Mouse (Mus musculus) CH12.LX (cell line): Measurements from ENCODE around the gene Sh3rf3. TPM values are rescaled to one million over a fixed set of nuclear protein-coding genes. Genes with fewer than 3 reads are reported as not detected.

Source experiments
- DNase-seq: peaks from one replicate; pipeline ENCODE4 v3.0.0-alpha.2; 2013; ENCODE audit errors: extremely low read depth
- H3K27ac ChIP-seq: 2 replicates; pipeline ENCODE4 v1.5.1; 2012; ENCODE audit warnings: low read depth, mild to moderate bottlenecking, control low read depth, moderate library complexity; ENCODE audit not compliant: insufficient read depth
- H3K27me3 ChIP-seq: replicated peaks from 2 replicates; pipeline ENCODE3; 2012; ENCODE audit warnings: inconsistent platforms
- H3K36me3 ChIP-seq, 2 experiments: replicated peaks in 1 of 2; 2 replicates each; pipeline versions ENCODE3 to v1.6.1; 2012; ENCODE audit warnings: inconsistent platforms in 1 of 2, low read length in 1 of 2, mild to moderate bottlenecking in 1 of 2, mixed read lengths in 1 of 2, moderate library complexity in 1 of 2; ENCODE audit not compliant: control insufficient read depth in 1 of 2, insufficient read depth in 1 of 2
- H3K4me1 ChIP-seq, 2 experiments: 2 replicates each; pipeline ENCODE4 v1.6.1; 2012; ENCODE audit warnings: inconsistent platforms in 1 of 2, moderate library complexity in 1 of 2; ENCODE audit not compliant: insufficient read depth in 2 of 2, control insufficient read depth in 1 of 2
- H3K4me2 ChIP-seq: 2 replicates; pipeline ENCODE4 v1.6.1; 2012; ENCODE audit warnings: low read depth, mild to moderate bottlenecking, control low read depth; ENCODE audit not compliant: poor library complexity, insufficient read depth, severe bottlenecking
- H3K4me3 ChIP-seq, 3 experiments: fragments of 150-350 bp in 1 of 3; sonication (generic) in 1 of 3; replicated peaks in 1 of 3; 2 replicates each; pipeline versions ENCODE3 to v1.5.1; 2011 to 2012; ENCODE audit warnings: low read depth in 2 of 3, low read length in 2 of 3, mild to moderate bottlenecking in 2 of 3, moderate library complexity in 2 of 3, control low read depth in 1 of 3, improper control_type of control experiment in 1 of 3, inconsistent platforms in 1 of 3, mixed read lengths in 1 of 3; ENCODE audit not compliant: poor library complexity in 1 of 3
- H3K79me2 ChIP-seq: replicated peaks from 2 replicates; pipeline ENCODE4 v1.6.1; 2012; ENCODE audit warnings: mild to moderate bottlenecking, moderate library complexity; ENCODE audit not compliant: control insufficient read depth, poor library complexity, insufficient read depth, severe bottlenecking; ENCODE audit errors: extremely low read depth
- H3K9ac ChIP-seq: 2 replicates; pipeline ENCODE4 v1.6.1; 2012; ENCODE audit warnings: low read depth, mild to moderate bottlenecking, control low read depth, moderate library complexity; ENCODE audit not compliant: insufficient read depth
- H3K9me3 ChIP-seq: replicated peaks from 2 replicates; pipeline ENCODE3; 2012; ENCODE audit warnings: low read length, inconsistent platforms, mixed read lengths
- CHD1 ChIP-seq: IDR thresholded peaks from 2 replicates; pipeline ENCODE4 v1.6.1; 2012; ENCODE audit warnings: low read depth, low read length, improper control_type of control experiment, inconsistent platforms
- CTCF ChIP-seq, 2 experiments: IDR thresholded peaks in 1 of 2; conservative IDR thresholded peaks in 1 of 2; 2 replicates each; pipeline ENCODE4 v1.5.1; 2011 to 2012; ENCODE audit warnings: low read depth in 2 of 2, low read length in 2 of 2, improper control_type of control experiment in 1 of 2, inconsistent platforms in 1 of 2, mild to moderate bottlenecking in 1 of 2, moderate library complexity in 1 of 2
- ELF1 ChIP-seq: IDR thresholded peaks from 2 replicates; pipeline ENCODE4 v1.6.1; 2014; ENCODE audit warnings: low read depth, mild to moderate bottlenecking, inconsistent platforms, low read length, improper control_type of control experiment
- HCFC1 ChIP-seq: IDR thresholded peaks from 2 replicates; pipeline ENCODE4 v1.6.1; 2012; ENCODE audit warnings: low read depth, mild to moderate bottlenecking, inconsistent platforms, low read length, improper control_type of control experiment
- IRF4 ChIP-seq: IDR thresholded peaks from 2 replicates; pipeline ENCODE4 v1.6.1; 2014; ENCODE audit warnings: low read depth, mild to moderate bottlenecking, inconsistent platforms, low read length, improper control_type of control experiment
- JUND ChIP-seq: conservative IDR thresholded peaks from 2 replicates; pipeline ENCODE4 v1.6.1; 2011; ENCODE audit warnings: low read depth, low read length, improper control_type of control experiment
- MAFK ChIP-seq: IDR thresholded peaks from 2 replicates; pipeline ENCODE4 v1.6.1; 2011; ENCODE audit warnings: low read length, improper control_type of control experiment; ENCODE audit not compliant: insufficient replicate concordance
- MYC ChIP-seq: IDR thresholded peaks from 2 replicates; pipeline ENCODE4 v1.6.1; 2011; ENCODE audit warnings: low read depth, mild to moderate bottlenecking, improper control_type of control experiment, low read length
- NRF1 ChIP-seq: IDR thresholded peaks from 2 replicates; pipeline ENCODE4 v1.6.1; 2014; ENCODE audit warnings: low read depth, mild to moderate bottlenecking, inconsistent platforms, low read length, improper control_type of control experiment, moderate library complexity
- POLR2A ChIP-seq: IDR thresholded peaks from 2 replicates; pipeline ENCODE4 v1.6.1; 2011; ENCODE audit warnings: low read depth, mild to moderate bottlenecking, improper control_type of control experiment, low read length
- POLR2AphosphoS2 ChIP-seq: IDR thresholded peaks from 2 replicates; pipeline ENCODE4 v1.6.1; 2011; ENCODE audit warnings: low read depth, low read length, improper control_type of control experiment
- RAD21 ChIP-seq: IDR thresholded peaks from 2 replicates; pipeline ENCODE4 v1.6.1; 2011; ENCODE audit warnings: low read depth, mild to moderate bottlenecking, low read length, improper control_type of control experiment, moderate library complexity
- SMC3 ChIP-seq: IDR thresholded peaks from 2 replicates; pipeline ENCODE4 v1.6.1; 2011; ENCODE audit warnings: low read depth, low read length, improper control_type of control experiment
- TCF12 ChIP-seq: IDR thresholded peaks from 2 replicates; pipeline ENCODE4 v1.6.1; 2014; ENCODE audit warnings: low read depth, mild to moderate bottlenecking, inconsistent platforms, low read length, improper control_type of control experiment
- UBTF ChIP-seq: IDR thresholded peaks from 2 replicates; pipeline ENCODE4 v1.6.1; 2012; ENCODE audit warnings: low read depth, mild to moderate bottlenecking, inconsistent platforms, low read length, improper control_type of control experiment, moderate library complexity
- USF1 ChIP-seq: IDR thresholded peaks from 2 replicates; pipeline ENCODE4 v1.6.1; 2014; ENCODE audit warnings: low read depth, mild to moderate bottlenecking, inconsistent platforms, low read length, improper control_type of control experiment
- ZKSCAN1 ChIP-seq: IDR thresholded peaks from 2 replicates; pipeline ENCODE4 v1.6.1; 2012; ENCODE audit warnings: low read depth, inconsistent platforms, low read length, improper control_type of control experiment, borderline replicate concordance
- ZMIZ1 ChIP-seq: IDR thresholded peaks from 2 replicates; pipeline ENCODE4 v1.6.1; 2012; ENCODE audit warnings: low read depth, mild to moderate bottlenecking, inconsistent platforms, low read length, improper control_type of control experiment
- dilution Hi-C: fragments of 300-500 bp; cut with MboI; formaldehyde crosslinking; loops from 2 replicates; pipeline ENCODE4 v1.14.3; 2020; ENCODE audit warnings: low sequenced_read_pairs; ENCODE audit not compliant: extremely low pct_unique_long_range_greater_than_20kb, extremely low pct_ligation_motif_present
- in situ Hi-C: fragments of 300-500 bp; cut with MboI; formaldehyde crosslinking; loops from 3 replicates; pipeline ENCODE4 v1.14.3; 2019; ENCODE audit warnings: low sequenced_read_pairs, low pct_ligation_motif_present, low pct_unique_long_range_greater_than_20kb, mixed read lengths
- polyA plus RNA-seq: library from polyadenylated mRNA; unstranded; fragments of >175 nt; gene quantifications from 2 replicates; pipeline ENCODE4 v1.2.1, GENCODE M21; 2012; ENCODE audit warnings: low read depth; ENCODE audit not compliant: insufficient read length
- total RNA-seq, 2 experiments: library from RNA; depleted of rRNA; stranded (reverse); fragments of 300-350 nt in 1 of 2; fragments of >200 nt in 1 of 2; gene quantifications; 2 replicates each; pipeline ENCODE4 v1.2.3; 2012 to 2014

Gene Sh3rf3
- total and polyA plus RNA-seq, 3 experiments = 0.13 to 0.64 TPM; not detected in 1

- no peak for TF ChIP-seq NRF1
- no peak for TF ChIP-seq USF1
- TF ChIP-seq CTCF (conservative IDR thresholded peaks at IDR 0.05 in 1 of 2, IDR thresholded peaks at IDR 0.05 in 1 of 2; ENCODE audit: low read depth in 2 of 2, low read length in 2 of 2) = peak in 1 of 2 experiments; percentile 22; a peak in 2 of 4 replicates
- TF ChIP-seq RAD21 = peak; percentile 7
- TF ChIP-seq, all 38 proteins: peak for 2
- no peak overlapping the region for H3K4me2 ChIP-seq
- H3K4me1 ChIP-seq = no peaks in the 10 kb centered on the region
- DNase-seq = no peak
- no peaks in the 10 kb centered on the region for H3K9me3 ChIP-seq
- H3K79me2 ChIP-seq = no peaks in the 10 kb centered on the region
- no peak overlapping the region for H3K27ac ChIP-seq
- no peaks in the 10 kb centered on the region for H3K36me3 ChIP-seq
- no peak overlapping the region for H3K9ac ChIP-seq
- in situ Hi-C loops (no loop called here), dilution Hi-C loops (no loop called here)
- no peak overlapping the region for H3K4me3 ChIP-seq
- peaks cover 11% of the 10 kb centered on the region for H3K27me3 ChIP-seq
Measured at GRCm38 (mm10) chr10:58995132-58995531, 182.0 kb downstream of the Sh3rf3 start.

DNA sequence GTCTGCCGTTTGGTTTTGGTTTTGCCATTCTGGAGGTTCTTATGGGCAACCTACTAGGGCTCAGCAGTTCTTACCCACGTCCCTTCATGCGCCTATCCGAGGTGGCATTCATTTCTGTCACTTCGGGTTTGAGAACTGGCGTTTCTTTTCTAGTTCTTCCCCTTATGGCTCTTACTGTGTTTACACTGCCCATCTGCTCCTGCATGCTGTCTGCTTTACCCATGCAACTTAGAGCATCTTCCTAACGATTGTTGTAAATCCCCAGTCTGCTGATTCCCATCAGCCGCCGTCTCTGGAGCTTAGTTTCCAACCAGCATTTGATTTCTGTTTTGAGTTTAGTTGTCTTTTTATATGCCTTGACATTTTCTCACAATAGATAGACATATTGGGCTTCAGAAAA is 189.2 kb downstream of the Sh3rf3 start:
- no peaks in the 10 kb centered on the region for H3K9me3 ChIP-seq
- peaks cover 43% of the 10 kb centered on the region for H3K27me3 ChIP-seq
- H3K79me2 ChIP-seq = no peaks in the 10 kb centered on the region
- TF ChIP-seq MAFK (no peak), MYC (no peak), ZMIZ1 (no peak), JUND (no peak), POLR2A (no peak), SMC3 (no peak), ELF1 (no peak), CHD1 (no peak), CTCF (conservative IDR thresholded peaks at IDR 0.05 in 1 of 2, IDR thresholded peaks at IDR 0.05 in 1 of 2; ENCODE audit: low read depth in 2 of 2, low read length in 2 of 2) (no peak), HCFC1 (no peak), UBTF (no peak), POLR2AphosphoS2 (no peak), IRF4 (no peak), TCF12 (no peak), ZKSCAN1 (no peak)
- H3K36me3 ChIP-seq = no peaks in the 10 kb centered on the region
- no peak overlapping the region for H3K27ac ChIP-seq
- in situ Hi-C loops = loop anchor here (25.0 kb wide), 1 partner anchor 190 kb away; the partner anchor contains the start of gene Sh3rf3
- no peak overlapping the region for H3K4me3 ChIP-seq
- no peak overlapping the region for H3K4me2 ChIP-seq
- H3K4me1 ChIP-seq = no peaks in the 10 kb centered on the region
- H3K9ac ChIP-seq = no peak overlapping the region
- no peak for DNase-seq
- dilution Hi-C loops = no loop called here
